Mouse (Mus musculus) right cerebral cortex, postnatal 36 days (tissue): ENCODE measurements at regions not wholly inside any gene's neighbourhood (a gene's known extent, or its start where the extent isn't known, plus 50 kb on each side); places are given as distances from the start of the nearest gene placed in this dataset.

Experiments
- DNase-seq, 2 experiments: peaks; one replicate each; pipeline ENCODE4 v3.0.0; 2022; ENCODE audit warnings: low spot score in 2 of 2, mixed read lengths in 1 of 2

GRCm38 (mm10) chr6:49637654-49638053 is 184.9 kb upstream of the Npy start:
- DNase-seq, result peak; percentile 13 to 46

- peak in 1 of 2 experiments; percentile 2 for DNase-seq
Measured at GRCm38 (mm10) chr6:49641256-49641655, 181.3 kb upstream of the Npy start.

GRCm38 (mm10) chr6:49654541-49655130 is 167.9 kb upstream of the Npy start:
- DNase-seq, result no peak

DNA sequence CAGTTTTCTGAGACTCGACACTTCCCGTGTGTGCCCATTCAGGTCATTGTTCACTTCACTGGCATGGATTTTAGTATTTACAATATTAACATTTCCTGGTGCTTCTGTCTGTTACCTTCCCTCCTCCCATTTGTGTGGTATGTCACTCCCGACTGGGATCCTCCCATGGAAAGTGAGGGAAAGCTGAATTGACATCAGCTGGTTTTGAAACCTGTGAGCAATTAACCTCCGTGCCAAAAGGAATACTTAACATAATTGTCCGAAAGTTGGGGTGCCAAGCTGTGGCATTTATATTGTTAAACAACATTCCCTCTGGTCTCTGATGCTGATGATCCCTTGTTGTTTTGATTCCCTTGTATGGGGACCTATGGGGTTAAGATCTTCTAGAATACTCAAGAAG is 167.3 kb upstream of the Npy start:
- no peak for DNase-seq

DNA sequence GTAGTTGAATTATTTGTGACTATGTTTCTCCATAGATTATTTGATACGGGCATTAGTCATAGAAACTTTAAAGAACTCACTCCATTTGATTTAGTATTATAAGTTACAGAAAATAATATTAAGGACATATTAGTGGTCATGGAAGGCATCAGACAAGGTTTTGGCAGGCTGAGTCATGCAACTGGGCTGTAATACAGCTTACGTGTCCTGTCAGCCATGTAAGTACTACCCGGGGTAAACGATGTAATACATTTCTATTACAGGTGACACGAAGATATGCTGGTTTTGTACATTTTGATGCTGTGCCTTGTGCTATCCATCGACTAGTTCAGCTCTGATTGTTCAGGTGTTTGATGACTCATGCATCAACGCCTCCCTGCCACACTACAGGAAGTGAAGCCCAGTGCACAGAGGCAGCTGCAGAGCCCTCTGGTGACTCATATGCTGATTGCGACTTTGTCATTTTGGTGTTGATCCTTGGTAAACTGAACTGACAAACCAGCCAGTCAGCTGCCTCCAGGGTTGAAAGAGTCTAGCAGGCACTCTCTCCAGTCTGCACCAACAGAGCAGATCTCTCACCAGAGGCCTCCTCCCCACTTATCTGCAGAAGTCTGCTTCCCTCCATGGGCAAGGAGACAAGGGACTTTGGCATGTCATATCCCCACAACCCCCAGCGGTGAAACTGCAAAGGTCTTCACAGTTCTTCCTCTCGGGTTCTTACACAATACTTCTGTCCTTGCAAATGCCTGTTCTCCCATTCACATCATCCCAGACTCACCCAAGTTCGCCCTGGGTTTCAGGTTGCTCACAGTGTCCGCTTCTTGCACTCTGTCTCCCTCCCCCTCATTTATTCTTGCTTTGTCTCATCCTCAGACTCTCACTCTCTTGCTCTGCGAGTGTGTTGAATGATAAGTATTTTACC is 165.9 kb upstream of the Npy start:
- DNase-seq, result no peak

DNA sequence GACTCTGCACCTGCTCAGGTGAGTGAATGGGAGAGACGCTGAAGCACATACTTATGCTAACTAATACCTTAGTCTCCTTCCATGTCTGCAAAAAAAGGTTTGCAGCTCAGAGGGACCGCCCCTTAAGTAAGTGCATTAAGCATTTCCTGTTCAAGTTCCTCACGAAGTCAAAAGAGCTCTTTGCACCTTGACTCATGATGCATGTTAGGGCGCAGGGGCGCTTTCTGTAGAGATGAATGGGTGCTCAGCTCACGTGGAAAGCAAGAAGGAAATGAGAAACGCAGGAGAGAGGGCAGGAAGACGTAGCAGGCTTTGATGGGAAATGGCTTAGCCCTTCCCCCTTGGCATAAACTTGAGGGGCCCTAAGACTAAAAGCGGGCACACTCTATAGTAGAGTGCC is 164.5 kb upstream of the Npy start:
- DNase-seq, result no peak

DNA sequence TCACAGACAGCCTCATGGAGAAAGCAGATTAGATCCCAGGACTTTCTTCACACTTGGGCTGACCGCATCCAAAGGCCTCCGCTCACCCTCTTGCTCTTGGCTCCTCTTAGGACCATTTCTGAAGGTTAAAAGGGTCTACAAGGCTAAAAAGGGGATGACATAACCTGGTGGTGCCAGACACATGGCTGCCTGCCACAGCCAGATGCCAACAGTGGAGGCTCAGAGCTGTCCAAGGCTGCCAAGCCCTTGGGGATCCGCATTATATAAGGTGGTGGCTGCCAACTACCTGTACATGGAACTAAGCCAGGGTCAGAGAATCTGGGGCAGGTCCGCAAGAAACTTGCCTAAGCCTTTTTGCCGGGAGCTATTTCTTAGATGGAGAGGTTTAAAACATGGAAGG is 151.5 kb upstream of the Npy start:
- no peak for DNase-seq

DNA sequence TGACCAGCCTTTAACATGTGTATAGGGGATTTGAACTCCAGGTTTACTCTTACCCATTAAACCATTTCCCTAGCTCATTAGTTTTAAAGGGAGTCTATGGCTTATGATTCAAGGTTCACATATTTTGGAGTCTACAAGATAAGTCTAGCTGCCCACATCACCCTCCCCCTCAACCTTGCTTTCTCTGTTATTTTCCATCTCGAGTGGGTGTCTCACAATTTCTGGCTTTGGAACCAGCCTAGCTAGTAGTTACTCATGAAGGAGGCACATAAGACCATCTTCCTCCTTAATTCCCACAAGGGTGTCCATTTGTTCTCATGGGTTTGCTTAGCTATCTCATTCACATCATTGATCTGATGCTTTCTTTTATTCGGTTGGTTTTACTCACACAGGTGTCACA is 150.6 kb upstream of the Npy start:
- no peak for DNase-seq

GRCm38 (mm10) chr6:49686776-49687175 is 135.7 kb upstream of the Npy start:
- no peak for DNase-seq

GRCm38 (mm10) chr6:49692032-49692539 is 130.4 kb upstream of the Npy start:
- no peak for DNase-seq

- no peak for DNase-seq
Measured at GRCm38 (mm10) chr6:49694851-49695250, 127.7 kb upstream of the Npy start.

GRCm38 (mm10) chr6:49696990-49697389 is 125.5 kb upstream of the Npy start:
- peak in 1 of 2 experiments; percentile 25 for DNase-seq

- no peak for DNase-seq
Measured at GRCm38 (mm10) chr6:49701453-49701852, 121.1 kb upstream of the Npy start.

GRCm38 (mm10) chr6:49712980-49713379 is 109.5 kb upstream of the Npy start:
- no peak for DNase-seq

DNA sequence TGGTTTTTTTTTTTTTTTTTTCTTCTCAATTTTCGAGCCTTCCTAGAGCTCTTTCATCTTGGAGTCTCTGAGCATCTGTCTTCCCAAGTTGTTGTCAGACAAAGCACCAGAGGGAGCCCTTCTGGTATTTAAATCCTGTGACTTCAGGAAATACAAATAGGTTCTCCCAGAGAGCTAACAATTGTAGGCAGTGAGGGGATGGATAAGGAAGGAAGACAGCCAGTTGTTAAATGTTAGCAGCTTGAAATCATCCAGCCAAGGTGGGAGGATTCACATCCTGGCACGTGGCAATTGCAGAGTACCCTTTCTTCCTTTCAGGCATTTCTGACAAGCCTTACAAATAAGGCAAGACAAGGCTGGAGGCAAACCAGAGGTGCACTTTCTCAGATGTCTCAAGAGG is 106.0 kb upstream of the Npy start:
- DNase-seq, result peak; percentile 25 to 28

DNA sequence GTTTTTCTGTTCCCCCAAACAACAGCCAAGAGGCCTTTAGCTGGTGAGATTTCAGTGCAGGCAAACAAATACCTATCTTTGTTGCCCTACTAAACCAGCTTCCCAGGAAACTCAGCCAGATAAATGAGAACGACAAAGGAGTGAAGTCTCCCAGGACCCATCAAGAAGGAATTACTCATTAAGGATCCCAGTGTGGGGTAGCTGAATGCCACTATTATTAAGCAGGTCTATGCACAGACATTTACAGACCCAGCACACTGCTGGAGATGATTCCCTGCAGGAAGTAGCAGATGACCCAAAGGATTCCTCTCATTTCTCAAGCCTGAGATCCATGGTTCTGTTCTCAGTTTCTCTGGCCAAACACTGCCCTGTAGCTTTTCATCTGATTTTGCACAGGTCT is 105.6 kb upstream of the Npy start:
- DNase-seq, result no peak

DNA sequence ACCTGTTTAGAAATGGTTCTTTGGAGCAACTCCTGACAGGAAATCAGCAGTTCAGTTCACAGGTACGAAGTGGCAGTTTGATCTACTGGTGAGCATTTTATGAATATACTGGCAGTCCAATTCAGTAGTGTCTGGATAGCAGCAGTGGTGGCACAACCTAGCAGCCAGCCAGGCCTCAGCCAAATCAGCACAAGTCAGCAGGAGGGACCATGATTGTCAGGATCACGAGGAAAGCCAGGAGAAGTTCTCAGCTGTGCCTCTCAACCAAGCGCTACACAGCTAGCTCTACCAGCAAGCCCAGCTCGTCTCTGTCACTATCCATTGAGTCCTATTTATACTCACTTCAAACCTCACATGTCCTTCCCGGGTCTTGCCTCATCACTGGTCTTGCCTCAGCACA is 89.3 kb upstream of the Npy start:
- no peak for DNase-seq

DNA sequence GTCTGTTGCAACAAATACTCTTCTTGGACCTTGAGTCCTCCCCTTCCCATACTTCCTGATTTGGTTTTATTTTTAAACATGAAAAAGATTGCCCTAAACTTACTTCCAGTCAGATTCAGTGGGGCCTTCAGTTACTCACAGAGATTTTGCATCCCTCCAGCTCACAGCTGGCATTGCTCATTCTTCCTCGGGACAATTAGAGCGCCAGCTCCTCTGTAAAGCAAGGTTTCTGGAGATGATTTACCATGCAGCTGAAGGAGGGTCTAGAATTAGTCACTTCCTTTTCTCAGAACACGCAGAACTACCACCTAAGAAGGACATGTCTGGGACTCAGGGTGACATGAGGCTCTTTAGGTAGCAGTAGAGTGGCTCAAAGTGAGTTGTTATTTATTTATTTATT is 79.4 kb upstream of the Npy start:
- no peak for DNase-seq

DNA sequence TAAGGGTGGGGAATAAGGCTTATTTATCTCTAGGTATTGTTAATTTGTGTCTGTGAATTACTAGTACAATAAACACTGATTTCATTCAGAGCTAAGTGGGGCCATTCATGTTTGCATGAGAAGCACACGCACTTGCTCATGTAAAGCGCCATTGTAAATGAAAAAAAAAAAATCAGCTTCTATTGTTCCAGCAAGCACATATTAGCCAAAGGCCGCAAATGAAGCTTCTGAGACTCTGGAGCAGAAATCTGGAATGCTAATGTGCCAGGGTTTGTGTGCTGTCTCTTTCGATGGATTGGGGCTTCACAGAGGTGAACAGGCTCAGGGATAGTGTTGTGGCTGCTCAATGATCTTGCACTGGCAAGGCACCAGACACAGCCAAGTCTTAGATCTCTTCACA is 77.2 kb upstream of the Npy start:
- no peak for DNase-seq

GRCm38 (mm10) chr6:49750544-49750943 is 72.0 kb upstream of the Npy start:
- no peak for DNase-seq

GRCm38 (mm10) chr6:49759614-49760013 is 62.9 kb upstream of the Npy start:
- no peak for DNase-seq

GRCm38 (mm10) chr6:49764746-49765145 is 57.8 kb upstream of the Npy start:
- no peak for DNase-seq
